Mouse (Mus musculus) hindbrain, embryonic 10.5 days (tissue): ENCODE data around the gene Wdr81. TPM values are rescaled to one million over a fixed set of nuclear protein-coding genes. Genes with fewer than 3 reads are reported as not detected.
A peak's percentile ranks its signal among the peaks of the same experiment; 100 is the strongest.

Source experiments
- DNase-seq: peaks from one replicate; pipeline ENCODE4 v3.0.0-alpha.2; 2017; ENCODE audit warnings: low spot score
- H3K27ac ChIP-seq: fragments of 300-500 bp; sonication (generic); 2 replicates; pipeline ENCODE4 v1.5.1; 2016; ENCODE audit warnings: mild to moderate bottlenecking, moderate library complexity
- H3K27me3 ChIP-seq: fragments of 300-500 bp; sonication (generic); 2 replicates; pipeline ENCODE4 v1.6.1; 2016; ENCODE audit warnings: mild to moderate bottlenecking; ENCODE audit not compliant: poor library complexity, insufficient read depth, severe bottlenecking
- H3K36me3 ChIP-seq: fragments of 300-500 bp; sonication (generic); 2 replicates; pipeline ENCODE4 v1.6.1; 2016; ENCODE audit warnings: mild to moderate bottlenecking, moderate library complexity
- H3K4me1 ChIP-seq: fragments of 300-500 bp; sonication (generic); replicated peaks from 2 replicates; pipeline ENCODE4 v1.6.1; 2016; ENCODE audit warnings: mild to moderate bottlenecking
- H3K4me3 ChIP-seq: fragments of 300-500 bp; sonication (generic); 2 replicates; pipeline ENCODE4 v1.5.1; 2016; ENCODE audit warnings: mild to moderate bottlenecking, moderate library complexity
- H3K9me3 ChIP-seq: fragments of 300-500 bp; sonication (generic); 2 replicates; pipeline ENCODE4 v1.6.1; 2016; ENCODE audit warnings: mild to moderate bottlenecking, moderate library complexity
- WGBS: fragments of 180-500 bp; shearing (Covaris S2); methylation state at CpG from one replicate; pipeline ENCODE4 v1.1.7; 2016; 5-methylcytosine and 5-hydroxymethylcytosine counted together
- polyA plus RNA-seq: library from polyadenylated mRNA; unstranded; fragments of >200 nt; fragmentation: Nextera tagmentation; extraction: Ambion mirVana; gene quantifications from 2 replicates; pipeline ENCODE4 v1.2.1, GENCODE M21; 2016

Gene Wdr81
- polyA plus RNA-seq, 1 experiment from 2014 or later = 8.6 TPM

GRCm38 (mm10) chr11:75422013-75422792 lies 32.3 kb downstream of the Wdr81 start, which contains the start of gene Serpinf1:
Serpinf1 (minus strand) TSS chr11:75422701.
- Histone ChIP-seq H3K9me3 (no peaks in the 10 kb centered on the region), H3K27me3 (no peaks in the 10 kb centered on the region), H3K4me1 (peaks cover 32% of the 10 kb centered on the region), H3K27ac (peak within 1 kb of the TSS; percentile 83), H3K36me3 (no peaks in the 10 kb centered on the region), H3K4me3 (peak within 1 kb of the TSS; percentile 46)
- WGBS = 45% methylated on average over 10 of the region's 10 CpGs
- DNase-seq = peak; percentile 29

GRCm38 (mm10) chr11:75421375-75422012 lies 33.0 kb downstream of the Wdr81 start:
- peak; percentile 49 for DNase-seq
- Histone ChIP-seq H3K9me3 (no peaks in the 10 kb centered on the region), H3K27ac (peak overlapping the region; percentile 83)

GRCm38 (mm10) chr11:75420810-75421374 lies 33.6 kb downstream of the Wdr81 start:
- Histone ChIP-seq H3K27me3 (no peaks in the 10 kb centered on the region), H3K36me3 (peaks cover 4% of the 10 kb centered on the region; the same call in 1 of the 2 replicates), H3K9me3 (no peaks in the 10 kb centered on the region), H3K27ac (peak overlapping the region; percentile 83), H3K4me1 (peaks cover 32% of the 10 kb centered on the region), H3K4me3 (peak overlapping the region; percentile 46; the same call in 1 of the 2 replicates)
- no peak for DNase-seq
- WGBS = 57% methylated on average over 5 of the region's 5 CpGs

More at GRCm38 (mm10) chr11:75421375-75422012, 33.0 kb downstream of the Wdr81 start:
- Histone ChIP-seq H3K36me3 (no peaks in the 10 kb centered on the region), H3K4me3 (peak overlapping the region; percentile 46), H3K27me3 (no peaks in the 10 kb centered on the region), H3K4me1 (peaks cover 32% of the 10 kb centered on the region)
- 37% methylated on average over 6 of the region's 6 CpGs for WGBS

DNA sequence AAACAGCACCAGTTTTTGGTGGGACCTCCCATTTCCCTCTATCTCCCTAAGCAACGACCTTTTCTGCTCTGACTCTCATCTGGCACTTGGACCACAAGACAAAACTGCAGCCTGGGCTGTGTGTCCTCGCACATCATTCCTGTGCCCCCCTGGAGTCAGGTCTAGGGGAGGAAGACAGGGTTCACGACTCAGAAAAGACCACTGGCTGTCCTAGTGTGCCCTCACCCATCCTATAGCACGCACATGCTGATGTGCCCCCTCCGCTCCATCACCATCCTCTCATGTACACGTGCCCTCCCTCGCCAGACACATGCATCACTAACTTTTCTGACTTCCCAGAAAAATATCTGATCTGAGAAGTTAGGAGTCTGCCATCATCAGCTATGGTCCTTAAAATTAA lies 34.5 kb downstream of the Wdr81 start:
- 81% methylated on average over 7 of the region's 7 CpGs for WGBS
- peaks cover 5% of the 10 kb centered on the region; the same call in 1 of the 2 replicates for H3K36me3 ChIP-seq

DNA sequence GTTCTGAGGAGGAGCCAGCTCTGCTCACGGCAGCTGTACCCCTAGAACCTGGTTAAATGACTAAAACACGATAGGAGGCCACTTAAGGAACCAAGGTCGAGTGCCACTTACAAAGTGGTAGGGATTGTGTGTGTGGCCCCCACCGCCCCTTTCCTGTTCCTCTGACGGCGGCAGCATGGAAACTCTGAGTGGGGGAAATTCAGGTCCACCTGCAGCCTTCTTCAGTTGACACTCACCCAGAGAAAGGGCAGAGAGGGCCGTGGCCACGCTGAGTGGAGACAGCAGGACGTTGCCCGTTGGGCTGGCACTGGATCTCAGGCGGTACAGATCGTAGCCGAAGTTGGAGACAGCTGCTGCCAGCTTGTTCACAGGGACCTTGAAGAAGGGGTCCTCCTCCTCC lies 38.5 kb downstream of the Wdr81 start:
- H3K27me3 ChIP-seq = no peaks in the 10 kb centered on the region
- 94% methylated on average over 13 of the region's 13 CpGs for WGBS

More for the DNA sequence above, 34.5 kb downstream of the Wdr81 start:
- no peak for DNase-seq
- Histone ChIP-seq H3K27ac (no peak overlapping the region; the same call in 1 of the 2 replicates), H3K27me3 (no peaks in the 10 kb centered on the region), H3K9me3 (no peaks in the 10 kb centered on the region), H3K4me1 (peaks cover 37% of the 10 kb centered on the region), H3K4me3 (no peak overlapping the region)

DNA sequence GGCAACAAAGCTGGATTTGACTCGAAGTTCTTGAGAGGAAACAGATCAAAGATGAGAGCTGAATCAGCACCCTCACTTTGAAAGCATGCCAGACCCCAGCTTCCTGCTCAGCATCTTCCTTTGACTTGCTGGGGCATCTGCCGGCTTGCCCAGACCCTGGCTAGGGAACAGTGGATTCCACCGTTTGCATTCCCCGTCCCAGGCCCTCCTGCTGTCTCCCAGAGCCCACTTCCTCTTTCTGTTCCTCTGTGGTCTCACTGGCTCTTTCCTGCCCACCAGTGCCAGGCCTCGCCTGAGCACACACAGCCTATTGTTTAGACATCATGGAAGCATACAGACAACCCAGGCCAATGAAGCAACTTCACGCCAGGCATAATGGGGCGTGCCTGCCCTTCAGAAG lies 39.4 kb downstream of the Wdr81 start:
- Histone ChIP-seq H3K4me3 (no peak overlapping the region), H3K9me3 (no peaks in the 10 kb centered on the region), H3K27ac (0 out of 2 replicates have a peak overlapping the region, but pooled peaks have one; percentile 19), H3K27me3 (no peaks in the 10 kb centered on the region), H3K4me1 (peaks cover 9% of the 10 kb centered on the region), H3K36me3 (peaks cover 19% of the 10 kb centered on the region)
- DNase-seq = no peak
- WGBS = 60% methylated on average over 7 of the region's 7 CpGs

More for the DNA sequence above, 38.5 kb downstream of the Wdr81 start:
- Histone ChIP-seq H3K36me3 (peaks cover 12% of the 10 kb centered on the region; the same call in 1 of the 2 replicates), H3K9me3 (no peaks in the 10 kb centered on the region), H3K27ac (no peak overlapping the region), H3K4me3 (no peak overlapping the region), H3K4me1 (peaks cover 18% of the 10 kb centered on the region)
- no peak for DNase-seq

DNA sequence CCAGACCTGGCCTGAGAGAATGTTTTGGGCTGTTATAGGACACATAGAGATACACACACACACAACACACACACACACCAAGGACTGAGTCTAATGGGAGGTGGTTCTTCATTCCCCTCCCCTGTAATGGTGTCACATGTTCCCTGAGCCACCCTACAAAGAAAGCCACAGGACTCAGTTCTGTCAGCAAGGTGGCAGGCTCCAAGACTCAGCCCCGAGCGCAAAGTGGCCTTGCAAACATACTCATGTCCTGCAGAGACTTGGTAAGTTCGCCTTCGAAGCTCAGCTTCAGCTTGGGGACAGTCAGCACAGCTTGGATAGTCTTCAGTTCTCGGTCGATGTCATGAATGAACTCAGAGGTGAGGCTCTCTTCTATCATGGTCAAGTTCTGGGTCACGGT lies 43.9 kb downstream of the Wdr81 start:
- Histone ChIP-seq H3K36me3 (peaks cover 26% of the 10 kb centered on the region), H3K9me3 (no peaks in the 10 kb centered on the region), H3K27ac (no peak overlapping the region), H3K4me3 (no peak overlapping the region), H3K4me1 (peaks cover 8% of the 10 kb centered on the region; the same call in 1 of the 2 replicates), H3K27me3 (no peaks in the 10 kb centered on the region)
- DNase-seq = no peak
- 95% methylated on average over 7 of the region's 7 CpGs for WGBS

- Histone ChIP-seq H3K27me3 (no peaks in the 10 kb centered on the region), H3K4me3 (no peak overlapping the region), H3K27ac (no peak overlapping the region), H3K9me3 (no peaks in the 10 kb centered on the region), H3K36me3 (peaks cover 26% of the 10 kb centered on the region), H3K4me1 (peaks cover 1% of the 10 kb centered on the region; the same call in 1 of the 2 replicates)
- no peak for DNase-seq
- 83% methylated on average over 17 of the region's 17 CpGs for WGBS
Measured at GRCm38 (mm10) chr11:75409679-75410575, 44.6 kb downstream of the Wdr81 start.

DNA sequence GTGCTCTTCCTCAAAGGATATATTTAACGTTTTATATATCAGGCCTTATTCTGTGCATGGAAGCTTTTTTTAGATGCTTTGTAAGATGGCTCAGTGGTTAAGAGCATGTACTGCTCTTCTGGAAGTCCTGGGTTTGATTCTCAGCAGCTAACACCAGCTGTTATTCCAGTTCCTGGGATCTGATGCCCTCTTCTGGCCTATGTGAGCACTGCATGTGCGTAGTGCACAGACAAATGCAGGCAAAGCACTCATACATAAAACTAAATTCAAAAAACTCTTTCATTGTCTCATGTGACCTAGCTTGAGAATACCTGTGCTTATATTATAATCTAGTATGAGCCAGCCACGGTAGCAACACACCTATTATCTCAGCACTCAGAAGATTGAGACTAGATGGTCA lies 47.7 kb downstream of the Wdr81 start:
- Histone ChIP-seq H3K4me3 (no peak overlapping the region), H3K36me3 (peaks cover 19% of the 10 kb centered on the region), H3K9me3 (no peaks in the 10 kb centered on the region), H3K27ac (no peak overlapping the region), H3K4me1 (no peaks in the 10 kb centered on the region; the same call in 1 of the 2 replicates), H3K27me3 (no peaks in the 10 kb centered on the region)
- WGBS = 35% methylated on average over 3 of the region's 3 CpGs
- peak; percentile 50 for DNase-seq

DNA sequence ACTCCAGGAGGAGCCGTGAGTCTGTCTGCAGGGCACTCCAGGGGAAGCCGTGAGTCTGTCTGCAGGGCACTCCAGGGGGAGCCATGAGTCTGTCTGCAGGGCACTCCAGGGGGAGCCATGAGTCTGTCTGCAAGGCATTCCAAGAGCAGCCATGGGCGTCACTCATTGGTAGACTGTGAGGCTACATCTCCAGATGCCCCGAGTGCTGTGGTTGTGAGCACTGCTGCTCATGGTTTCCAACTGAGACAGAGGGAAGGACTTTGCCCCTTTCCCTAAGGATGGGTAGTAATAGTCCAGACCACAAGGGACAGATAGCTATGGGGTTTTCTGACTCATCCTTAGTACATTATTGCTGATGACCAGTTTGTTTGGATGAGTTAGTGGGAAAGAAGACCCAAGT lies 48.4 kb downstream of the Wdr81 start:
- 71% methylated on average over 4 of the region's 4 CpGs for WGBS
- no peak for DNase-seq
- Histone ChIP-seq H3K27ac (no peak overlapping the region), H3K36me3 (peaks cover 19% of the 10 kb centered on the region), H3K4me1 (no peaks in the 10 kb centered on the region), H3K27me3 (no peaks in the 10 kb centered on the region), H3K4me3 (no peak overlapping the region), H3K9me3 (no peaks in the 10 kb centered on the region)

DNA sequence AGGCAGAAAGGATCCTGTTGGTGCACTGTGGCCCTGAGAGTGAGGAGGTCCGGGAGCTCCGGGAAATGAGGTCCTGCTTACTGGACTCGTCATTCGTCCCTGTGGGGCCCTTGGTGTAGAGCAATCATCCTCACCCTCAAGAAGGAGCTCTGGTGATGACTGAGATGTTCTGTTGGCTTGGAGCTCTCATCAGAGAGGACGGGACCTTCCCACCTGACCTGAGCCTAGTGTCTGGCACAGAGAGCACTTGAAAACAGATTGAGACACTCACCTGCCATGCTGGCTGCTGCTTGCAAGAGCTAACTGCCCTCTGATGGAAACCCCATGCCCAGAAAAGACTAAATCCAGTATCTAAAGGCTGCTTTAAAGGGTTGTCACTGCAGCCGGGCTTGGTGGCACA lies 49.7 kb downstream of the Wdr81 start:
- Histone ChIP-seq H3K4me3 (no peak overlapping the region), H3K27me3 (no peaks in the 10 kb centered on the region), H3K27ac (no peak overlapping the region), H3K36me3 (peaks cover 13% of the 10 kb centered on the region), H3K9me3 (no peaks in the 10 kb centered on the region), H3K4me1 (no peaks in the 10 kb centered on the region)
- no peak for DNase-seq
- 91% methylated on average over 6 of the region's 6 CpGs for WGBS
